Mouse (Mus musculus): ENCODE measurements around the gene March10.

The March10 gene
- long read RNA-seq, experiment 1: 0 reads
- long read RNA-seq, experiment 2: 0 reads

- intact Hi-C loops (cut with DNase I): no loop called here
Observed at GRCm38 (mm10) chr11:105456497-105456907, at the start of gene March10. March10 (minus strand) TSS chr11:105456735.

- intact Hi-C loops (cut with DNase I): no loop called here
Observed at GRCm38 (mm10) chr11:105506322-105506721, 49.8 kb upstream of the March10 start.

GRCm38 (mm10) chr11:105505038-105505437 lies 48.5 kb upstream of the March10 start:
- intact Hi-C loops (cut with DNase I): no loop called here

- intact Hi-C loops (cut with DNase I): no loop called here
Observed at GRCm38 (mm10) chr11:105502311-105502710, 45.8 kb upstream of the March10 start.

- intact Hi-C loops (cut with DNase I): no loop called here
Observed at GRCm38 (mm10) chr11:105497505-105497904, 41.0 kb upstream of the March10 start.

- intact Hi-C loops (cut with DNase I): no loop called here
Observed at GRCm38 (mm10) chr11:105496665-105497064, 40.1 kb upstream of the March10 start.

- intact Hi-C loops (cut with DNase I): no loop called here
Observed at GRCm38 (mm10) chr11:105495591-105496270, 39.2 kb upstream of the March10 start.

- intact Hi-C loops (cut with DNase I): no loop called here
Observed at GRCm38 (mm10) chr11:105494786-105495369, 38.3 kb upstream of the March10 start.

- intact Hi-C loops (cut with DNase I): no loop called here
Observed at GRCm38 (mm10) chr11:105492392-105492791, 35.9 kb upstream of the March10 start.

GRCm38 (mm10) chr11:105490971-105491370 lies 34.4 kb upstream of the March10 start:
- intact Hi-C loops (cut with DNase I): no loop called here

- intact Hi-C loops (cut with DNase I): no loop called here
Observed at GRCm38 (mm10) chr11:105485412-105485811, 28.9 kb upstream of the March10 start.

- intact Hi-C loops (cut with DNase I): no loop called here
Observed at GRCm38 (mm10) chr11:105484993-105485392, 28.5 kb upstream of the March10 start.

- intact Hi-C loops (cut with DNase I): no loop called here
Observed at GRCm38 (mm10) chr11:105482747-105483146, 26.2 kb upstream of the March10 start.

GRCm38 (mm10) chr11:105474746-105475145 lies 18.2 kb upstream of the March10 start:
- intact Hi-C loops (cut with DNase I): no loop called here

- intact Hi-C loops (cut with DNase I): no loop called here
Observed at GRCm38 (mm10) chr11:105474352-105474736, 17.8 kb upstream of the March10 start.

GRCm38 (mm10) chr11:105473716-105474351 lies 17.3 kb upstream of the March10 start:
- intact Hi-C loops (cut with DNase I): no loop called here

- intact Hi-C loops (cut with DNase I): no loop called here
Observed at GRCm38 (mm10) chr11:105472610-105473009, 16.1 kb upstream of the March10 start.

GRCm38 (mm10) chr11:105470896-105471295 lies 14.4 kb upstream of the March10 start:
- intact Hi-C loops (cut with DNase I): no loop called here

- intact Hi-C loops (cut with DNase I): no loop called here
Observed at GRCm38 (mm10) chr11:105469561-105469960, 13.0 kb upstream of the March10 start.

- intact Hi-C loops (cut with DNase I): no loop called here
Observed at GRCm38 (mm10) chr11:105469091-105469507, 12.6 kb upstream of the March10 start.

- intact Hi-C loops (cut with DNase I): no loop called here
Observed at GRCm38 (mm10) chr11:105468436-105468835, 11.9 kb upstream of the March10 start.

- intact Hi-C loops (cut with DNase I): no loop called here
Observed at GRCm38 (mm10) chr11:105467816-105468215, 11.3 kb upstream of the March10 start.

Data from adrenal gland (tissue).